Mouse (Mus musculus) lung, adult 2 months (tissue): ENCODE measurements around the gene Capn8.

Experiments
- CTCF ChIP-seq: fragments of 200-500 bp; IDR thresholded peaks from 2 replicates; pipeline ENCODE4 v1.5.1; 2011; ENCODE audit warnings: mild to moderate bottlenecking, low read length, control low read depth; ENCODE audit not compliant: insufficient read depth
- POLR2A ChIP-seq: fragments of 200-500 bp; IDR thresholded peaks from 2 replicates; pipeline ENCODE4 v1.6.1; 2011; ENCODE audit warnings: low read depth, mild to moderate bottlenecking, control low read depth, low read length, borderline replicate concordance; ENCODE audit errors: extremely low read depth

DNA sequence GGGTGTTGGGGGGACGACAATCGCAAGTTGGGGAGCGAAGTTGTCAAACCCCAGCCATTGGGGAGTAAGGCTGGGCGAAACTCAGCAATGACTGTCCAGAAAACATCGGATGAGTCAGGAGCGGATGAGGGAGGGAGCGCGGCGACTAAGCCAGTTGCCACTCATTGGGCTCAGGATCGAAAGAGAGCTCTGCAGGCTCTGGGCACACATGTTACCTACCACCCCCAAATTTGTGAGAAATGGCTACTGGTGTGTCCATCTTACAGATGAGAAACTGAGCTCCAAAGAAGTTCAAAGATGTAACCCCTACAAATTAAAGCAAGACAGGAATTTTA lies 47.2 kb upstream of the Capn8 start:
- no peak for TF ChIP-seq CTCF
- no peak for TF ChIP-seq POLR2A
